ENCODE assay signal across 8 mouse cellular contexts in genomic region chr9:99217999-99218719, GRCm38 (mm10). TPM values are rescaled to one million over a fixed set of nuclear protein-coding genes. Genes with fewer than 3 reads are reported as not detected.
A peak's percentile ranks its signal among the peaks of the same experiment; 100 is the strongest.
DNase-seq lines count a peak whose midpoint lies in the region; ATAC-seq lines count a peak whose summit lies in the region.
"Had no signal": no experiment of that assay in that cellular context is flagged by ENCODE, and none has a peak within 500 bp of the region (broad histone marks: within the 10 kb centered on the region; RNA-seq: fewer than 3 reads in every experiment).

No protein-coding gene starts in this region.

- no peak overlapping the region for H3K4me2 ChIP-seq in neural tube, embryonic 15.5 days

- no peak for ATAC-seq in neural tube, embryonic 15.5 days (ENCODE audit: low FRiP score)
- no peak for ATAC-seq in cerebellum, adult (ENCODE audit: insufficient number of reproducible peaks, low FRiP score, low TSS enrichment)

- H3K27me3 ChIP-seq in neural tube, embryonic 15.5 days (replicated peaks) = no peaks in the 10 kb centered on the region
- H3K27me3 ChIP-seq in embryonic facial prominence, embryonic 10.5 days (replicated peaks; ENCODE audit: low read depth, poor library complexity, severe bottlenecking) = no peaks in the 10 kb centered on the region
- H3K27me3 ChIP-seq in limb, embryonic 10.5 days (ENCODE audit: low read depth, poor library complexity, severe bottlenecking) = no peaks in the 10 kb centered on the region

- H3K27ac ChIP-seq in neural tube, embryonic 15.5 days (replicated peaks) = no peak overlapping the region
- H3K27ac ChIP-seq in embryonic facial prominence, embryonic 10.5 days (replicated peaks) = no peak overlapping the region
- H3K27ac ChIP-seq in limb, embryonic 10.5 days = no peak overlapping the region

- 27% methylated on average over 6 of the region's 6 CpGs for WGBS in neural tube, embryonic 15.5 days
- 22% methylated on average over 6 of the region's 6 CpGs for WGBS in embryonic facial prominence, embryonic 10.5 days
- 23% methylated on average over 6 of the region's 6 CpGs for WGBS in limb, embryonic 10.5 days

- no peak overlapping the region for H3K9ac ChIP-seq in neural tube, embryonic 15.5 days (replicated peaks)

- H3K4me1 ChIP-seq in neural tube, embryonic 15.5 days = no peaks in the 10 kb centered on the region
- H3K4me1 ChIP-seq in embryonic facial prominence, embryonic 10.5 days = no peaks in the 10 kb centered on the region
- H3K4me1 ChIP-seq in limb, embryonic 10.5 days = no peaks in the 10 kb centered on the region

- H3K36me3 ChIP-seq in neural tube, embryonic 15.5 days = no peaks in the 10 kb centered on the region
- H3K36me3 ChIP-seq in embryonic facial prominence, embryonic 10.5 days (replicated peaks) = no peaks in the 10 kb centered on the region
- no peaks in the 10 kb centered on the region for H3K36me3 ChIP-seq in limb, embryonic 10.5 days

- H3K9me3 ChIP-seq in neural tube, embryonic 15.5 days (replicated peaks) = no peaks in the 10 kb centered on the region
- no peaks in the 10 kb centered on the region for H3K9me3 ChIP-seq in embryonic facial prominence, embryonic 10.5 days
- H3K9me3 ChIP-seq in limb, embryonic 10.5 days (replicated peaks) = no peaks in the 10 kb centered on the region

- H3K4me3 ChIP-seq in neural tube, embryonic 15.5 days (replicated peaks) = no peak overlapping the region
- no peak overlapping the region for H3K4me3 ChIP-seq in embryonic facial prominence, embryonic 10.5 days
- no peak overlapping the region for H3K4me3 ChIP-seq in limb, embryonic 10.5 days

- peak; percentile 63 for DNase-seq in neural tube, embryonic 10.5 days (ENCODE audit: extremely low spot score, low spot score)
- peak; percentile 58 for DNase-seq in adipocyte (ENCODE audit: low spot score)
- DNase-seq in embryonic facial prominence, embryonic 10.5 days (ENCODE audit: low spot score) = peak; percentile 84
- peak; percentile 81 for DNase-seq in limb, embryonic 10.5 days (ENCODE audit: low spot score)
- DNase-seq in ovary, postnatal 10 days (ENCODE audit: low spot score) = peak; percentile 35

RNA-seq across cellular contexts. Expression of gene Faiml, which starts 18.9 kb away (rescaled TPM):
- not detected in 2 replicates for polyA plus RNA-seq in neural tube, embryonic 15.5 days (2015; fragmentation: Nextera tagmentation; extraction: Ambion mirVana)
- polyA plus RNA-seq in embryonic facial prominence, embryonic 10.5 days (2016; fragmentation: Nextera tagmentation; extraction: Ambion mirVana) = not detected in 2 replicates
- not detected in 2 replicates for polyA plus RNA-seq in limb, embryonic 10.5 days (2016; fragmentation: Nextera tagmentation; extraction: Ambion mirVana)
- polyA plus RNA-seq: large intestine, adult 2 months had no signal

RNA-seq across cellular contexts. Expression of gene Cep70, which starts 25.0 kb away (rescaled TPM):
- polyA plus RNA-seq in neural tube, embryonic 15.5 days (2015; fragmentation: Nextera tagmentation; extraction: Ambion mirVana) = 45.9 and 52.5 TPM in 2 replicates
- polyA plus RNA-seq in embryonic facial prominence, embryonic 10.5 days (2016; fragmentation: Nextera tagmentation; extraction: Ambion mirVana) = 42.4 and 46.8 TPM in 2 replicates
- polyA plus RNA-seq in limb, embryonic 10.5 days (2016; fragmentation: Nextera tagmentation; extraction: Ambion mirVana) = 29.8 and 36.4 TPM in 2 replicates
